Mouse (Mus musculus) CH12.LX (cell line): ENCODE results near the gene Stk39. TPM values are rescaled to one million over a fixed set of nuclear protein-coding genes. Genes with fewer than 3 reads are reported as not detected.

ENCODE experiments used
- DNase-seq: peaks from one replicate; pipeline ENCODE4 v3.0.0-alpha.2; 2013; ENCODE audit errors: extremely low read depth
- H3K27ac ChIP-seq: 2 replicates; pipeline ENCODE4 v1.5.1; 2012; ENCODE audit warnings: low read depth, mild to moderate bottlenecking, control low read depth, moderate library complexity; ENCODE audit not compliant: insufficient read depth
- H3K27me3 ChIP-seq: replicated peaks from 2 replicates; pipeline ENCODE3; 2012; ENCODE audit warnings: inconsistent platforms
- H3K36me3 ChIP-seq, 2 experiments: replicated peaks in 1 of 2; 2 replicates each; pipeline versions ENCODE3 to v1.6.1; 2012; ENCODE audit warnings: inconsistent platforms in 1 of 2, low read length in 1 of 2, mild to moderate bottlenecking in 1 of 2, mixed read lengths in 1 of 2, moderate library complexity in 1 of 2; ENCODE audit not compliant: control insufficient read depth in 1 of 2, insufficient read depth in 1 of 2
- H3K4me1 ChIP-seq, 2 experiments: 2 replicates each; pipeline ENCODE4 v1.6.1; 2012; ENCODE audit warnings: inconsistent platforms in 1 of 2, moderate library complexity in 1 of 2; ENCODE audit not compliant: insufficient read depth in 2 of 2, control insufficient read depth in 1 of 2
- H3K4me2 ChIP-seq: 2 replicates; pipeline ENCODE4 v1.6.1; 2012; ENCODE audit warnings: low read depth, mild to moderate bottlenecking, control low read depth; ENCODE audit not compliant: poor library complexity, insufficient read depth, severe bottlenecking
- H3K4me3 ChIP-seq, 3 experiments: fragments of 150-350 bp in 1 of 3; sonication (generic) in 1 of 3; replicated peaks in 1 of 3; 2 replicates each; pipeline versions ENCODE3 to v1.5.1; 2011 to 2012; ENCODE audit warnings: low read depth in 2 of 3, low read length in 2 of 3, mild to moderate bottlenecking in 2 of 3, moderate library complexity in 2 of 3, control low read depth in 1 of 3, improper control_type of control experiment in 1 of 3, inconsistent platforms in 1 of 3, mixed read lengths in 1 of 3; ENCODE audit not compliant: poor library complexity in 1 of 3
- H3K79me2 ChIP-seq: replicated peaks from 2 replicates; pipeline ENCODE4 v1.6.1; 2012; ENCODE audit warnings: mild to moderate bottlenecking, moderate library complexity; ENCODE audit not compliant: control insufficient read depth, poor library complexity, insufficient read depth, severe bottlenecking; ENCODE audit errors: extremely low read depth
- H3K9ac ChIP-seq: 2 replicates; pipeline ENCODE4 v1.6.1; 2012; ENCODE audit warnings: low read depth, mild to moderate bottlenecking, control low read depth, moderate library complexity; ENCODE audit not compliant: insufficient read depth
- H3K9me3 ChIP-seq: replicated peaks from 2 replicates; pipeline ENCODE3; 2012; ENCODE audit warnings: low read length, inconsistent platforms, mixed read lengths
- BHLHE40 ChIP-seq: IDR thresholded peaks from 2 replicates; pipeline ENCODE4 v1.6.1; 2011; ENCODE audit warnings: mild to moderate bottlenecking, low read depth, low read length, improper control_type of control experiment
- CHD2 ChIP-seq: IDR thresholded peaks from 2 replicates; pipeline ENCODE4 v1.6.1; 2011; ENCODE audit warnings: low read length, improper control_type of control experiment
- CTCF ChIP-seq, 2 experiments: IDR thresholded peaks in 1 of 2; conservative IDR thresholded peaks in 1 of 2; 2 replicates each; pipeline ENCODE4 v1.5.1; 2011 to 2012; ENCODE audit warnings: low read depth in 2 of 2, low read length in 2 of 2, improper control_type of control experiment in 1 of 2, inconsistent platforms in 1 of 2, mild to moderate bottlenecking in 1 of 2, moderate library complexity in 1 of 2
- E2F4 ChIP-seq: IDR thresholded peaks from 2 replicates; pipeline ENCODE4 v1.6.1; 2011; ENCODE audit warnings: low read depth, low read length, improper control_type of control experiment; ENCODE audit not compliant: insufficient replicate concordance
- ELF1 ChIP-seq: IDR thresholded peaks from 2 replicates; pipeline ENCODE4 v1.6.1; 2014; ENCODE audit warnings: low read depth, mild to moderate bottlenecking, inconsistent platforms, low read length, improper control_type of control experiment
- GABPA ChIP-seq: IDR thresholded peaks from 2 replicates; pipeline ENCODE4 v1.6.1; 2012; ENCODE audit warnings: low read depth, low read length, improper control_type of control experiment, inconsistent platforms; ENCODE audit not compliant: insufficient replicate concordance
- IRF4 ChIP-seq: IDR thresholded peaks from 2 replicates; pipeline ENCODE4 v1.6.1; 2014; ENCODE audit warnings: low read depth, mild to moderate bottlenecking, inconsistent platforms, low read length, improper control_type of control experiment
- JUN ChIP-seq: IDR thresholded peaks from 2 replicates; pipeline ENCODE4 v1.6.1; 2011; ENCODE audit warnings: low read depth, mild to moderate bottlenecking, low read length, improper control_type of control experiment, moderate library complexity; ENCODE audit not compliant: insufficient read depth
- MAFK ChIP-seq: IDR thresholded peaks from 2 replicates; pipeline ENCODE4 v1.6.1; 2011; ENCODE audit warnings: low read length, improper control_type of control experiment; ENCODE audit not compliant: insufficient replicate concordance
- MAZ ChIP-seq: IDR thresholded peaks from 2 replicates; pipeline ENCODE4 v1.6.1; 2012; ENCODE audit warnings: low read depth, mild to moderate bottlenecking, inconsistent platforms, low read length, improper control_type of control experiment, moderate library complexity
- MEF2A ChIP-seq: IDR thresholded peaks from 2 replicates; pipeline ENCODE4 v1.6.1; 2014; ENCODE audit warnings: low read depth, mild to moderate bottlenecking, inconsistent platforms, low read length, improper control_type of control experiment, borderline replicate concordance
- MXI1 ChIP-seq: IDR thresholded peaks from 2 replicates; pipeline ENCODE4 v1.6.1; 2011; ENCODE audit warnings: mild to moderate bottlenecking, low read depth, low read length, improper control_type of control experiment
- MYC ChIP-seq: IDR thresholded peaks from 2 replicates; pipeline ENCODE4 v1.6.1; 2011; ENCODE audit warnings: low read depth, mild to moderate bottlenecking, improper control_type of control experiment, low read length
- NRF1 ChIP-seq: IDR thresholded peaks from 2 replicates; pipeline ENCODE4 v1.6.1; 2014; ENCODE audit warnings: low read depth, mild to moderate bottlenecking, inconsistent platforms, low read length, improper control_type of control experiment, moderate library complexity
- RCOR1 ChIP-seq: conservative IDR thresholded peaks from 2 replicates; pipeline ENCODE4 v1.6.1; 2012; ENCODE audit warnings: low read depth, mild to moderate bottlenecking, inconsistent platforms, low read length, improper control_type of control experiment
- SIN3A ChIP-seq: IDR thresholded peaks from 2 replicates; pipeline ENCODE4 v1.6.1; 2012; ENCODE audit warnings: low read length, improper control_type of control experiment, inconsistent platforms
- SMC3 ChIP-seq: IDR thresholded peaks from 2 replicates; pipeline ENCODE4 v1.6.1; 2011; ENCODE audit warnings: low read depth, low read length, improper control_type of control experiment
- TCF12 ChIP-seq: IDR thresholded peaks from 2 replicates; pipeline ENCODE4 v1.6.1; 2014; ENCODE audit warnings: low read depth, mild to moderate bottlenecking, inconsistent platforms, low read length, improper control_type of control experiment
- UBTF ChIP-seq: IDR thresholded peaks from 2 replicates; pipeline ENCODE4 v1.6.1; 2012; ENCODE audit warnings: low read depth, mild to moderate bottlenecking, inconsistent platforms, low read length, improper control_type of control experiment, moderate library complexity
- USF2 ChIP-seq: conservative IDR thresholded peaks from 2 replicates; pipeline ENCODE4 v1.6.1; 2011; ENCODE audit warnings: low read depth, low read length, improper control_type of control experiment
- ZKSCAN1 ChIP-seq: IDR thresholded peaks from 2 replicates; pipeline ENCODE4 v1.6.1; 2012; ENCODE audit warnings: low read depth, inconsistent platforms, low read length, improper control_type of control experiment, borderline replicate concordance
- ZMIZ1 ChIP-seq: IDR thresholded peaks from 2 replicates; pipeline ENCODE4 v1.6.1; 2012; ENCODE audit warnings: low read depth, mild to moderate bottlenecking, inconsistent platforms, low read length, improper control_type of control experiment
- dilution Hi-C: fragments of 300-500 bp; cut with MboI; formaldehyde crosslinking; loops from 2 replicates; pipeline ENCODE4 v1.14.3; 2020; ENCODE audit warnings: low sequenced_read_pairs; ENCODE audit not compliant: extremely low pct_unique_long_range_greater_than_20kb, extremely low pct_ligation_motif_present
- in situ Hi-C: fragments of 300-500 bp; cut with MboI; formaldehyde crosslinking; loops from 3 replicates; pipeline ENCODE4 v1.14.3; 2019; ENCODE audit warnings: low sequenced_read_pairs, low pct_ligation_motif_present, low pct_unique_long_range_greater_than_20kb, mixed read lengths
- polyA plus RNA-seq: library from polyadenylated mRNA; unstranded; fragments of >175 nt; gene quantifications from 2 replicates; pipeline ENCODE4 v1.2.1, GENCODE M21; 2012; ENCODE audit warnings: low read depth; ENCODE audit not compliant: insufficient read length
- total RNA-seq, 2 experiments: library from RNA; depleted of rRNA; stranded (reverse); fragments of 300-350 nt in 1 of 2; fragments of >200 nt in 1 of 2; gene quantifications; 2 replicates each; pipeline ENCODE4 v1.2.3; 2012 to 2014

Stk39 gene
- total and polyA plus RNA-seq, 3 experiments = not detected

DNA sequence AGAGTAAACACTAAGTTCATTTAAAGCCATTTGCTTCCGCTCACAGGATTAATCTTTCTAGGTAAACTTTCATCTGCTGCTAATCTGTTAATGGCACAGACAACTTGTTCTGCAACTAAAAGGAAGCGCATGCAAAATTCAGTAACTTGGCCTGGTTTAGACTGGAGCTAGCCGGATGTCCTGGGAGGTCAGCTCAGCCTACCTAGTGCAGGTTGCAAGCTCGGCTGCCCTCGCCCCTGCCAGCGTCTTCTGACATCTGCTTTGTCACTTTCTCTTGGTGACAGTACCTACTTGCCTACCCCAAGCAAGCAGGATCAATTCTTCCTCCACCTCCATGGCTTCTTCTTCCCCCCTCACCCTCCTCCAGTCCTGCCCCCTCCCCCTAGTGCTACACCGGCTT is 106.6 kb downstream of the Stk39 start:
- no peak overlapping the region for H3K4me2 ChIP-seq

DNA sequence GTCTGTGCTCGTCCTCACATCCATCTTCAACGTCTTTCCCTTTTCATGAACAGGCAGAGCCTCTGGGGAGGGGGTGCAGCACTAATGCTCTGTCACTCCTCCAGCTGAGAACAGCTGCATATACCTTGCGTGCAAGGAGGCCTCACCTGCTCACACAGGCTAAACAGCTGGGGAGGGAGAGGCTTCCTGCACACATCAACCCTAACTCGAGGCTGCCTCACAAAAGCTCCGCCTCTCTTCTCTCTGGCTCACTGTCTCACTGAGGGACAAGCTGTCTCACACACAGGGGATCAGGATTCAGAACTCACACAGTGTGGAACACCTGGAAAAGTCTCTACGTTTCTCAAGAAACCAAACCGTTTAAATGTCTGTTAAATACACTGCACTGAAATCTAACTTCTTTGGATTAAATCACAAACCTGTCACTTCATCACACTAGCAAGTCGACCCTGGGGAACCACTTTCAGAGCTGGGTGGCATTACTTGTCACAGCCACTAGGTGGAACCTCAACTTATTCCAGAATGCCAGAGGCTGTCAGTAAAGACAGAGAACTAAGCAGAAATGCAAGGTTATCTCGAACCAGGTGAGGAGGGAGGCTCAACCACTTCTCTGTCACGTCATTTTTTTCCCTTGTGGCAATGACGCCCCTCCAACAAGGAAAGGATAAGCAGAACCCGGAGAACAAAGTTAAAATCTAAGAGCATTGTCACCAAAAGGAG is 107.7 kb downstream of the Stk39 start:
- in situ Hi-C loops (no loop called here), dilution Hi-C loops (no loop called here)
- Histone ChIP-seq H3K9ac (no peak overlapping the region), H3K79me2 (no peaks in the 10 kb centered on the region), H3K9me3 (peaks cover 74% of the 10 kb centered on the region), H3K4me2 (no peak overlapping the region), H3K36me3 (no peaks in the 10 kb centered on the region), H3K27ac (no peak overlapping the region), H3K4me3 (no peak overlapping the region), H3K27me3 (no peaks in the 10 kb centered on the region), H3K4me1 (no peaks in the 10 kb centered on the region)
- DNase-seq = no peak
- no peak for TF ChIP-seq SIN3A
- 0 out of 4 replicates have a peak, but pooled peaks of 1 of the 2 experiments have one; percentile 1 for TF ChIP-seq CTCF (conservative IDR thresholded peaks at IDR 0.05 in 1 of 2, IDR thresholded peaks at IDR 0.05 in 1 of 2; ENCODE audit: low read depth in 2 of 2, low read length in 2 of 2)

More for the DNA sequence above, 106.6 kb downstream of the Stk39 start:
- Histone ChIP-seq H3K9ac (no peak overlapping the region), H3K27ac (no peak overlapping the region), H3K4me3 (no peak overlapping the region), H3K36me3 (no peaks in the 10 kb centered on the region), H3K27me3 (no peaks in the 10 kb centered on the region), H3K79me2 (no peaks in the 10 kb centered on the region), H3K9me3 (peaks cover 77% of the 10 kb centered on the region), H3K4me1 (no peaks in the 10 kb centered on the region)
- no peak for DNase-seq
- TF ChIP-seq UBTF (no peak), MAZ (no peak), TCF12 (no peak), GABPA (no peak), JUN (no peak), RCOR1 (no peak), MYC (no peak)
- in situ Hi-C loops (no loop called here), dilution Hi-C loops (no loop called here)

DNA sequence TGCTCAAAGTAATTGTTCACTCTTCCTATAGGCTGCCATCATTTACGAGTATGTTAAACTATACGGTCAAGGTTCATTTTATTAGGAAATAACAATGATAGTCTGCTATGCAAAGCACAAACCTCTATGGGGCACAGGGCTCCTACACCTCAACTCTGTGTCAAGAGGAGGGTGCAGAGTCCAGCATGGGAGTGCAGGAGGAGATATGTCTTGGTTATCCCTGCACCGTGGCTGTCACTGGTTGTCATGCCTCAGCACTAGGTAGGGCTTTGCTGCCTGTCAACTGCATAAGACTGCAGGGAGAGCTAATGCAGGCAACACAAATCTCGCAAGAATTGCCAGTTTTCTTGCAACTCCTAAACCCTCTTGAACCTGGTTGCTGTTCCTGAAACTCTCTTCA is 108.9 kb downstream of the Stk39 start:
- H3K27ac ChIP-seq = no peak overlapping the region
- in situ Hi-C loops (no loop called here), dilution Hi-C loops (no loop called here)
- peaks cover 80% of the 10 kb centered on the region for H3K9me3 ChIP-seq
- no peak overlapping the region for H3K9ac ChIP-seq
- TF ChIP-seq MEF2A = no peak
- no peak for TF ChIP-seq E2F4
- no peak for TF ChIP-seq NRF1
- TF ChIP-seq RCOR1 = no peak
- TF ChIP-seq ELF1 = no peak
- no peak for TF ChIP-seq USF2
- TF ChIP-seq CHD2 = no peak
- TF ChIP-seq GABPA = no peak
- TF ChIP-seq MXI1 = no peak
- TF ChIP-seq ZMIZ1 = no peak
- TF ChIP-seq CTCF (conservative IDR thresholded peaks at IDR 0.05 in 1 of 2, IDR thresholded peaks at IDR 0.05 in 1 of 2; ENCODE audit: low read depth in 2 of 2, low read length in 2 of 2) = no peak
- TF ChIP-seq IRF4 = no peak
- no peak for TF ChIP-seq ZKSCAN1
- no peak for TF ChIP-seq MAFK
- no peak for TF ChIP-seq SMC3
- TF ChIP-seq TCF12 = no peak
- no peak for TF ChIP-seq BHLHE40
- no peaks in the 10 kb centered on the region for H3K36me3 ChIP-seq
- H3K27me3 ChIP-seq = no peaks in the 10 kb centered on the region
- no peaks in the 10 kb centered on the region for H3K4me1 ChIP-seq
- DNase-seq = no peak
- H3K79me2 ChIP-seq = no peaks in the 10 kb centered on the region
- no peak overlapping the region for H3K4me3 ChIP-seq
- no peak overlapping the region for H3K4me2 ChIP-seq
